Mouse (Mus musculus): ENCODE data around the gene Hist2h2aa1. TPM values are rescaled to one million over a fixed set of nuclear protein-coding genes. Genes with fewer than 3 reads are reported as not detected.
"Not testable (repeated sequence)": the region's sequence is repeated elsewhere in the genome, so short reads cannot be mapped to it uniquely, and the experiment has no call there.

The Hist2h2aa1 gene
- polyA plus RNA-seq, 1 experiment = not detected

GRCm38 (mm10) chr3:96221640-96222038, 23.7 kb upstream of the Hist2h2aa1 start:
- H3K4me1 ChIP-seq (ENCODE audit: control insufficient read depth, insufficient read depth, insufficient read length, low read length) = peaks cover 6% of the 10 kb centered on the region
- peak overlapping the region; percentile 69 for H3K4me3 ChIP-seq (ENCODE audit: insufficient read depth, low read depth, low read length)
- peak overlapping the region; percentile 83 for H3K27ac ChIP-seq (replicated peaks; ENCODE audit: low read depth, low read length)

- Histone ChIP-seq H3K4me3 (ENCODE audit: insufficient read depth, low read depth, low read length) (no peak overlapping the region), H3K4me1 (ENCODE audit: control insufficient read depth, insufficient read depth, insufficient read length, low read length) (peaks cover 6% of the 10 kb centered on the region), H3K27ac (replicated peaks; ENCODE audit: low read depth, low read length) (no peak overlapping the region)
These were observed 22.5 kb upstream of the Hist2h2aa1 start for GRCm38 (mm10) chr3:96222774-96223173.

GRCm38 (mm10) chr3:96225421-96225820, 19.9 kb upstream of the Hist2h2aa1 start:
- H3K4me1 ChIP-seq (ENCODE audit: control insufficient read depth, insufficient read depth, insufficient read length, low read length) = peaks cover 6% of the 10 kb centered on the region
- no peak overlapping the region for H3K4me3 ChIP-seq (ENCODE audit: insufficient read depth, low read depth, low read length)
- H3K27ac ChIP-seq (replicated peaks; ENCODE audit: low read depth, low read length) = no peak overlapping the region

- Histone ChIP-seq H3K4me1 (ENCODE audit: control insufficient read depth, insufficient read depth, insufficient read length, low read length) (peaks cover 2% of the 10 kb centered on the region; the same call in 1 of the 2 replicates), H3K4me3 (ENCODE audit: insufficient read depth, low read depth, low read length) (no peak overlapping the region), H3K27ac (replicated peaks; ENCODE audit: low read depth, low read length) (peak overlapping the region; percentile 35; the same call in 1 of the 2 replicates)
These were observed 18.3 kb upstream of the Hist2h2aa1 start for GRCm38 (mm10) chr3:96226695-96227648.

GRCm38 (mm10) chr3:96228828-96229227, 16.5 kb upstream of the Hist2h2aa1 start:
- no peak overlapping the region for H3K4me3 ChIP-seq (ENCODE audit: insufficient read depth, low read depth, low read length)
- H3K4me1 ChIP-seq (ENCODE audit: control insufficient read depth, insufficient read depth, insufficient read length, low read length) = no peaks in the 10 kb centered on the region
- H3K27ac ChIP-seq (replicated peaks; ENCODE audit: low read depth, low read length) = no peak overlapping the region

- H3K4me3 ChIP-seq (ENCODE audit: insufficient read depth, low read depth, low read length) = no peak overlapping the region
- H3K4me1 ChIP-seq (ENCODE audit: control insufficient read depth, insufficient read depth, insufficient read length, low read length) = no peaks in the 10 kb centered on the region
- H3K27ac ChIP-seq (replicated peaks; ENCODE audit: low read depth, low read length) = no peak overlapping the region
These were observed 14.9 kb upstream of the Hist2h2aa1 start for GRCm38 (mm10) chr3:96230404-96230803.

GRCm38 (mm10) chr3:96230910-96231757, 14.2 kb upstream of the Hist2h2aa1 start:
- Histone ChIP-seq H3K4me1 (ENCODE audit: control insufficient read depth, insufficient read depth, insufficient read length, low read length) (no peaks in the 10 kb centered on the region), H3K27ac (replicated peaks; ENCODE audit: low read depth, low read length) (no peak overlapping the region), H3K4me3 (ENCODE audit: insufficient read depth, low read depth, low read length) (no peak overlapping the region)

GRCm38 (mm10) chr3:96231758-96232120, 13.6 kb upstream of the Hist2h2aa1 start:
- H3K4me1 ChIP-seq (ENCODE audit: control insufficient read depth, insufficient read depth, insufficient read length, low read length) = no peaks in the 10 kb centered on the region
- H3K27ac ChIP-seq (replicated peaks; ENCODE audit: low read depth, low read length) = no peak overlapping the region
- no peak overlapping the region for H3K4me3 ChIP-seq (ENCODE audit: insufficient read depth, low read depth, low read length)

GRCm38 (mm10) chr3:96234914-96235313, 10.4 kb upstream of the Hist2h2aa1 start:
- Histone ChIP-seq H3K27ac (replicated peaks; ENCODE audit: low read depth, low read length) (no peak overlapping the region), H3K4me1 (ENCODE audit: control insufficient read depth, insufficient read depth, insufficient read length, low read length) (no peaks in the 10 kb centered on the region), H3K4me3 (ENCODE audit: insufficient read depth, low read depth, low read length) (no peak overlapping the region)

- no peak overlapping the region for H3K27ac ChIP-seq (replicated peaks; ENCODE audit: low read depth, low read length)
These were observed 9.5 kb upstream of the Hist2h2aa1 start for GRCm38 (mm10) chr3:96235836-96236235.

GRCm38 (mm10) chr3:96236834-96237334, 8.4 kb upstream of the Hist2h2aa1 start:
- no peak overlapping the region for H3K4me3 ChIP-seq (ENCODE audit: insufficient read depth, low read depth, low read length)
- H3K4me1 ChIP-seq (ENCODE audit: control insufficient read depth, insufficient read depth, insufficient read length, low read length) = no peaks in the 10 kb centered on the region
- H3K27ac ChIP-seq (replicated peaks; ENCODE audit: low read depth, low read length) = no peak overlapping the region

More at GRCm38 (mm10) chr3:96235836-96236235, 9.5 kb upstream of the Hist2h2aa1 start:
- Histone ChIP-seq H3K4me1 (ENCODE audit: control insufficient read depth, insufficient read depth, insufficient read length, low read length) (no peaks in the 10 kb centered on the region), H3K4me3 (ENCODE audit: insufficient read depth, low read depth, low read length) (no peak overlapping the region)

GRCm38 (mm10) chr3:96237335-96237903, 7.9 kb upstream of the Hist2h2aa1 start:
- Histone ChIP-seq H3K27ac (replicated peaks; ENCODE audit: low read depth, low read length) (no peak overlapping the region), H3K4me3 (ENCODE audit: insufficient read depth, low read depth, low read length) (no peak overlapping the region), H3K4me1 (ENCODE audit: control insufficient read depth, insufficient read depth, insufficient read length, low read length) (no peaks in the 10 kb centered on the region)

- Histone ChIP-seq H3K4me3 (ENCODE audit: insufficient read depth, low read depth, low read length) (no peak overlapping the region), H3K4me1 (ENCODE audit: control insufficient read depth, insufficient read depth, insufficient read length, low read length) (no peaks in the 10 kb centered on the region), H3K27ac (replicated peaks; ENCODE audit: low read depth, low read length) (no peak overlapping the region)
These were observed 7.3 kb upstream of the Hist2h2aa1 start for GRCm38 (mm10) chr3:96237904-96238511.

GRCm38 (mm10) chr3:96238954-96239793, 6.1 kb upstream of the Hist2h2aa1 start, which contains the start of gene Hist2h3c2:
TSS of gene Hist2h3c2 (minus strand) at chr3:96239127.
- peak within 1 kb of the TSS; percentile 75; the same call in 1 of the 2 replicates for H3K27ac ChIP-seq (replicated peaks; ENCODE audit: low read depth, low read length)
- peak within 1 kb of the TSS; percentile 65 for H3K4me3 ChIP-seq (ENCODE audit: insufficient read depth, low read depth, low read length)
- H3K4me1 ChIP-seq (ENCODE audit: control insufficient read depth, insufficient read depth, insufficient read length, low read length) = not testable (repeated sequence)
